7 mouse cellular contexts compared by ENCODE assay signal in genomic region chr17:27907512-27908205, GRCm38 (mm10). TPM values are rescaled to one million over a fixed set of nuclear protein-coding genes. Genes with fewer than 3 reads are reported as not detected.
DNase-seq lines count a peak whose midpoint lies in the region; ATAC-seq lines count a peak whose summit lies in the region.

No protein-coding gene starts in this region.

- peak overlapping the region; percentile 71 for H3K4me3 ChIP-seq in embryonic facial prominence, embryonic 11.5 days (ENCODE audit: low read depth, low read length)
- H3K4me3 ChIP-seq in limb, embryonic 11.5 days (ENCODE audit: low read depth, low read length), result peak overlapping the region; percentile 97
- peak overlapping the region; percentile 90 for H3K4me3 ChIP-seq in midbrain, embryonic 14.5 days (replicated peaks; ENCODE audit: low read depth, low read length)

- H3K9ac ChIP-seq in embryonic facial prominence, embryonic 11.5 days (replicated peaks; ENCODE audit: low read length), result peak overlapping the region; percentile 80
- H3K9ac ChIP-seq in limb, embryonic 11.5 days (ENCODE audit: low read length), result peak overlapping the region; percentile 88
- H3K9ac ChIP-seq in midbrain, embryonic 14.5 days (replicated peaks; ENCODE audit: low read length), result peak overlapping the region; percentile 79

- H3K4me2 ChIP-seq in embryonic facial prominence, embryonic 11.5 days (ENCODE audit: low read depth, low read length), result peak overlapping the region; percentile 60
- H3K4me2 ChIP-seq in limb, embryonic 11.5 days (ENCODE audit: low read depth, severe bottlenecking), result peak overlapping the region; percentile 82
- peak overlapping the region; percentile 95 for H3K4me2 ChIP-seq in midbrain, embryonic 14.5 days (ENCODE audit: low read length)

- H3K9me3 ChIP-seq in embryonic facial prominence, embryonic 11.5 days (replicated peaks; ENCODE audit: control insufficient read depth, low read length), result no peaks in the 10 kb centered on the region
- H3K9me3 ChIP-seq in limb, embryonic 11.5 days (ENCODE audit: control insufficient read depth, low read length), result no peaks in the 10 kb centered on the region
- no peaks in the 10 kb centered on the region for H3K9me3 ChIP-seq in midbrain, embryonic 14.5 days (ENCODE audit: control insufficient read depth, low read length)

- WGBS in embryonic facial prominence, embryonic 11.5 days, result under 1% methylated on average over 45 of the region's 45 CpGs
- WGBS in limb, embryonic 11.5 days, result under 1% methylated on average over 45 of the region's 45 CpGs
- under 1% methylated on average over 45 of the region's 45 CpGs for WGBS in midbrain, embryonic 14.5 days

- peaks cover 3% of the 10 kb centered on the region for H3K36me3 ChIP-seq in embryonic facial prominence, embryonic 11.5 days (replicated peaks; ENCODE audit: control insufficient read depth, insufficient read depth, low read depth, low read length)
- H3K36me3 ChIP-seq in limb, embryonic 11.5 days (ENCODE audit: control insufficient read depth, insufficient read depth, low read length), result peaks cover 5% of the 10 kb centered on the region; the same call in 1 of the 2 replicates
- H3K36me3 ChIP-seq in midbrain, embryonic 14.5 days (ENCODE audit: control insufficient read depth, insufficient read depth, low read length), result peaks cover 23% of the 10 kb centered on the region

- H3K27me3 ChIP-seq in embryonic facial prominence, embryonic 11.5 days (ENCODE audit: control insufficient read depth, insufficient read depth, low read length), result no peaks in the 10 kb centered on the region
- no peaks in the 10 kb centered on the region for H3K27me3 ChIP-seq in limb, embryonic 11.5 days (ENCODE audit: control insufficient read depth, insufficient read depth, low read length)
- no peaks in the 10 kb centered on the region for H3K27me3 ChIP-seq in midbrain, embryonic 14.5 days (ENCODE audit: control insufficient read depth, insufficient read depth, low read length)

- peak; percentile 48 for ATAC-seq in embryonic facial prominence, embryonic 11.5 days (replicated peaks; ENCODE audit: insufficient number of reproducible peaks, low FRiP score, low TSS enrichment, low read depth)
- ATAC-seq in limb, embryonic 11.5 days (ENCODE audit: insufficient number of reproducible peaks, low FRiP score, low TSS enrichment, low read depth), result peak; percentile 44; the same call in 1 of the 2 replicates
- peak; percentile 46 for ATAC-seq in midbrain, embryonic 14.5 days (ENCODE audit: low FRiP score, low TSS enrichment)

- no peaks in the 10 kb centered on the region for H3K4me1 ChIP-seq in embryonic facial prominence, embryonic 11.5 days (ENCODE audit: control insufficient read depth, insufficient read depth, low read length)
- H3K4me1 ChIP-seq in limb, embryonic 11.5 days (ENCODE audit: control insufficient read depth, insufficient read depth, low read length), result peaks cover 11% of the 10 kb centered on the region
- peaks cover 20% of the 10 kb centered on the region for H3K4me1 ChIP-seq in midbrain, embryonic 14.5 days (ENCODE audit: control insufficient read depth, insufficient read depth, low read length)

- peak; percentile 97 for DNase-seq in adrenal gland, postnatal 14 days
- peak; percentile 94 for DNase-seq in embryonic facial prominence, embryonic 11.5 days (ENCODE audit: low spot score)
- DNase-seq in heart, adult 11 months, result peak; percentile 99
- peak; percentile 96 for DNase-seq in kidney, adult 18-20 months
- DNase-seq in limb, embryonic 11.5 days (ENCODE audit: low spot score), result peak; percentile 96
- peak; percentile 97 for DNase-seq in midbrain, embryonic 14.5 days
- DNase-seq in spleen, adult 18-20 months, result peak; percentile 75 to 86

- no peak overlapping the region for H3K27ac ChIP-seq in embryonic facial prominence, embryonic 11.5 days (replicated peaks; ENCODE audit: low read depth, low read length)
- H3K27ac ChIP-seq in limb, embryonic 11.5 days (replicated peaks; ENCODE audit: low read depth, low read length), result peak overlapping the region; percentile 10; the same call in 1 of the 2 replicates
- H3K27ac ChIP-seq in midbrain, embryonic 14.5 days (replicated peaks; ENCODE audit: low read depth, low read length), result peak overlapping the region; percentile 71

RNA-seq across cellular contexts. Expression of gene Anks1, which starts 1.4 kb away (rescaled TPM):
- 25.7 and 31.8 TPM in 2 replicates for total RNA-seq in adrenal gland, postnatal 14 days (2021)
- polyA plus RNA-seq in embryonic facial prominence, embryonic 11.5 days (2014; fragmentation: Nextera tagmentation; extraction: Ambion mirVana), result 12.3 and 13.3 TPM in 2 replicates
- 12.1 and 13.4 TPM in 2 replicates for polyA plus RNA-seq in limb, embryonic 11.5 days (2014; fragmentation: Nextera tagmentation; extraction: Ambion mirVana)
- 63.9 and 69.2 TPM in 2 replicates for polyA plus RNA-seq in midbrain, embryonic 14.5 days (2014; fragmentation: Nextera tagmentation; extraction: Ambion mirVana)

RNA-seq across cellular contexts. Expression of gene Taf11, which starts 2.0 kb away (rescaled TPM):
- total RNA-seq in adrenal gland, postnatal 14 days (2021), result 26.2 and 28.4 TPM in 2 replicates
- 104 and 109 TPM in 2 replicates for polyA plus RNA-seq in embryonic facial prominence, embryonic 11.5 days (2014; fragmentation: Nextera tagmentation; extraction: Ambion mirVana)
- 104 and 109 TPM in 2 replicates for polyA plus RNA-seq in limb, embryonic 11.5 days (2014; fragmentation: Nextera tagmentation; extraction: Ambion mirVana)
- polyA plus RNA-seq in midbrain, embryonic 14.5 days (2014; fragmentation: Nextera tagmentation; extraction: Ambion mirVana), result 59.9 and 64.9 TPM in 2 replicates

RNA-seq across cellular contexts. Expression of gene Uhrf1bp1, which starts 51.4 kb away (rescaled TPM):
- total RNA-seq in adrenal gland, postnatal 14 days (2021), result 24.4 and 29.9 TPM in 2 replicates
- polyA plus RNA-seq in embryonic facial prominence, embryonic 11.5 days (2014; fragmentation: Nextera tagmentation; extraction: Ambion mirVana), result 5.2 and 6.4 TPM in 2 replicates
- polyA plus RNA-seq in limb, embryonic 11.5 days (2014; fragmentation: Nextera tagmentation; extraction: Ambion mirVana), result 8.2 and 8.5 TPM in 2 replicates
- 6.6 and 9.3 TPM in 2 replicates for polyA plus RNA-seq in midbrain, embryonic 14.5 days (2014; fragmentation: Nextera tagmentation; extraction: Ambion mirVana)
